Mouse (Mus musculus): Measurements from ENCODE around the gene Taok1. TPM values are rescaled to one million over a fixed set of nuclear protein-coding genes. Genes with fewer than 3 reads are reported as not detected.

The Taok1 gene
- polyA plus RNA-seq, 3 experiments from 2014 or later = 14.8 to 21.5 (median 19.8) TPM

- ATAC-seq = peak; percentile 80
Observed at GRCm38 (mm10) chr11:77508068-77509021, 99.3 kb downstream of the Taok1 start.

- no peak for ATAC-seq
Observed at GRCm38 (mm10) chr11:77507426-77507825, 100.2 kb downstream of the Taok1 start.

GRCm38 (mm10) chr11:77506941-77507340 is 100.7 kb downstream of the Taok1 start:
- no peak for ATAC-seq

GRCm38 (mm10) chr11:77506273-77506672 is 101.3 kb downstream of the Taok1 start:
- no peak for ATAC-seq

GRCm38 (mm10) chr11:77505291-77505980 is 102.2 kb downstream of the Taok1 start:
- ATAC-seq = no peak

GRCm38 (mm10) chr11:77504377-77504776 is 103.2 kb downstream of the Taok1 start:
- ATAC-seq = no peak

GRCm38 (mm10) chr11:77503511-77503910 is 104.1 kb downstream of the Taok1 start:
- no peak for ATAC-seq

- ATAC-seq = no peak
Observed at GRCm38 (mm10) chr11:77502481-77502880, 105.1 kb downstream of the Taok1 start.

- ATAC-seq = no peak
Observed at GRCm38 (mm10) chr11:77501971-77502370, 105.6 kb downstream of the Taok1 start.

- peak; percentile 72 for ATAC-seq
Observed at GRCm38 (mm10) chr11:77501392-77501791, 106.2 kb downstream of the Taok1 start.

GRCm38 (mm10) chr11:77500361-77501325 is 107.0 kb downstream of the Taok1 start:
- ATAC-seq = no peak

GRCm38 (mm10) chr11:77499354-77499753 is 108.3 kb downstream of the Taok1 start:
- ATAC-seq = no peak

- no peak for ATAC-seq
Observed at GRCm38 (mm10) chr11:77498261-77499139, 109.1 kb downstream of the Taok1 start.

- ATAC-seq = no peak
Observed at GRCm38 (mm10) chr11:77497851-77498250, 109.8 kb downstream of the Taok1 start.

- ATAC-seq = no peak
Observed at GRCm38 (mm10) chr11:77497341-77497756, 110.3 kb downstream of the Taok1 start.

GRCm38 (mm10) chr11:77495507-77495906 is 112.1 kb downstream of the Taok1 start:
- no peak for ATAC-seq

- ATAC-seq = no peak
Observed at GRCm38 (mm10) chr11:77494782-77495181, 112.8 kb downstream of the Taok1 start.

GRCm38 (mm10) chr11:77494344-77494676 is 113.3 kb downstream of the Taok1 start:
- no peak for ATAC-seq

GRCm38 (mm10) chr11:77493512-77494343 is 113.9 kb downstream of the Taok1 start, which contains the start of gene Git1:
Git1 (plus strand) TSS chr11:77493562.
- no peak for ATAC-seq

- peak; percentile 76 for ATAC-seq
Observed at GRCm38 (mm10) chr11:77492911-77493332, 114.7 kb downstream of the Taok1 start.

All from inflammation-experienced regulatory T-cells, adult 6 months (primary cell).